Comparison of ENCODE assay signal across 19 mouse cellular contexts in genomic region chr9:67026890-67027289, GRCm38 (mm10). TPM values are rescaled to one million over a fixed set of nuclear protein-coding genes. Genes with fewer than 3 reads are reported as not detected.
DNase-seq lines count a peak whose midpoint lies in the region; ATAC-seq and TF ChIP-seq lines count a peak whose summit lies in the region.
"Had no signal": no experiment of that assay in that cellular context is flagged by ENCODE, and none has a peak within 500 bp of the region (broad histone marks: within the 10 kb centered on the region; RNA-seq: fewer than 3 reads in every experiment).

No protein-coding gene starts in this region.

- no peaks in the 10 kb centered on the region for H3K4me1 ChIP-seq in heart, postnatal 0 days (ENCODE audit: control insufficient read depth, insufficient read depth)
- H3K4me1 ChIP-seq in embryonic facial prominence, embryonic 15.5 days = peaks cover 28% of the 10 kb centered on the region; the same call in 1 of the 2 replicates
- peaks cover 26% of the 10 kb centered on the region for H3K4me1 ChIP-seq in liver, postnatal 0 days (ENCODE audit: insufficient read depth)
- H3K4me1 ChIP-seq in midbrain, postnatal 0 days (ENCODE audit: insufficient read depth, low read length) = no peaks in the 10 kb centered on the region
- H3K4me1 ChIP-seq: forebrain, embryonic 10.5 days; hindbrain, embryonic 13.5 days had no signal

- H3K36me3 ChIP-seq in heart, postnatal 0 days (replicated peaks; ENCODE audit: control insufficient read depth, insufficient read depth, low read length) = peaks cover 72% of the 10 kb centered on the region
- H3K36me3 ChIP-seq in embryonic facial prominence, embryonic 15.5 days = peaks cover 90% of the 10 kb centered on the region
- H3K36me3 ChIP-seq in liver, postnatal 0 days (replicated peaks; ENCODE audit: insufficient read depth, low read length) = peaks cover 78% of the 10 kb centered on the region
- H3K36me3 ChIP-seq in midbrain, postnatal 0 days (ENCODE audit: insufficient read depth, low read length) = peaks cover 62% of the 10 kb centered on the region

- H3K27ac ChIP-seq in heart, postnatal 0 days (ENCODE audit: low read depth) = 0 out of 2 replicates have a peak overlapping the region, but pooled peaks have one; percentile 2
- H3K27ac ChIP-seq in embryonic facial prominence, embryonic 15.5 days (replicated peaks) = peak overlapping the region; percentile 51; the same call in 1 of the 2 replicates
- peak overlapping the region; percentile 11; the same call in 1 of the 2 replicates for H3K27ac ChIP-seq in liver, postnatal 0 days (ENCODE audit: low read depth)
- no peak overlapping the region for H3K27ac ChIP-seq in midbrain, postnatal 0 days (ENCODE audit: low read depth, low read length)
- H3K27ac ChIP-seq: forebrain, embryonic 10.5 days; hindbrain, embryonic 13.5 days; hindbrain, postnatal 0 days had no signal

- H3K9me3 ChIP-seq in heart, postnatal 0 days (replicated peaks; ENCODE audit: control insufficient read depth, low read length) = no peaks in the 10 kb centered on the region
- no peaks in the 10 kb centered on the region for H3K9me3 ChIP-seq in embryonic facial prominence, embryonic 15.5 days (replicated peaks)
- no peaks in the 10 kb centered on the region for H3K9me3 ChIP-seq in liver, postnatal 0 days (ENCODE audit: low read length)
- no peaks in the 10 kb centered on the region for H3K9me3 ChIP-seq in midbrain, postnatal 0 days (ENCODE audit: low read length)
- H3K9me3 ChIP-seq: forebrain, embryonic 10.5 days; heart, embryonic 12.5 days; hindbrain, embryonic 13.5 days had no signal

- no peaks in the 10 kb centered on the region for H3K27me3 ChIP-seq in heart, postnatal 0 days (ENCODE audit: control insufficient read depth, insufficient read depth, low read length)
- no peaks in the 10 kb centered on the region for H3K27me3 ChIP-seq in embryonic facial prominence, embryonic 15.5 days
- no peaks in the 10 kb centered on the region for H3K27me3 ChIP-seq in liver, postnatal 0 days (ENCODE audit: insufficient read depth, low read length)
- no peaks in the 10 kb centered on the region for H3K27me3 ChIP-seq in midbrain, postnatal 0 days (ENCODE audit: insufficient read depth, low read length)
- H3K27me3 ChIP-seq: heart, embryonic 12.5 days; hindbrain, embryonic 13.5 days had no signal

- TF ChIP-seq CTCF in heart, postnatal 0 days (IDR thresholded peaks at IDR 0.05; ENCODE audit: low read depth) = no peak
- TF ChIP-seq CTCF in liver, postnatal 0 days (IDR thresholded peaks at IDR 0.05; ENCODE audit: low read depth) = no peak
- TF ChIP-seq CTCF in midbrain, postnatal 0 days (IDR thresholded peaks at IDR 0.05) = no peak

- H3K4me3 ChIP-seq in heart, postnatal 0 days (ENCODE audit: low read depth, low read length) = no peak overlapping the region
- H3K4me3 ChIP-seq in embryonic facial prominence, embryonic 15.5 days (replicated peaks) = no peak overlapping the region
- no peak overlapping the region for H3K4me3 ChIP-seq in liver, postnatal 0 days (ENCODE audit: low read depth, low read length)
- no peak overlapping the region for H3K4me3 ChIP-seq in midbrain, postnatal 0 days (ENCODE audit: low read depth, low read length)
- H3K4me3 ChIP-seq: erythroblast, embryonic 14.5 days; forebrain, embryonic 10.5 days; heart, embryonic 12.5 days; hindbrain, embryonic 13.5 days had no signal

- 0 out of 2 replicates have a peak, but pooled peaks have one; percentile 17 for TF ChIP-seq EP300 in heart, postnatal 0 days (IDR thresholded peaks at IDR 0.05; ENCODE audit: low read depth)
- TF ChIP-seq EP300 in liver, postnatal 0 days (IDR thresholded peaks at IDR 0.05; ENCODE audit: low read depth) = no peak

- DNase-seq in frontal cortex, postnatal 25 days (ENCODE audit: low spot score in 2 of 2) = no peak
- DNase-seq in heart, postnatal 0 days (ENCODE audit: low spot score) = no peak
- no peak for DNase-seq in heart, adult 18-20 months
- DNase-seq in liver, postnatal 0 days = no peak
- no peak for DNase-seq in right cerebral cortex, postnatal 36 days (ENCODE audit: low spot score in 2 of 2)
- DNase-seq in midbrain, postnatal 0 days (ENCODE audit: low spot score) = no peak
- DNase-seq: adrenal gland, postnatal 10 days; cerebellum, adult 11-12 months; cerebellum, adult 9-10 months; cerebellum, postnatal 25 days; gastrocnemius, postnatal 36 days had no signal

- no peak overlapping the region for H3K4me2 ChIP-seq in heart, postnatal 0 days (ENCODE audit: low read depth, low read length)
- no peak overlapping the region for H3K4me2 ChIP-seq in embryonic facial prominence, embryonic 15.5 days (replicated peaks)
- H3K4me2 ChIP-seq in liver, postnatal 0 days (ENCODE audit: low read depth, low read length) = no peak overlapping the region
- H3K4me2 ChIP-seq in midbrain, postnatal 0 days (ENCODE audit: low read depth, low read length, poor library complexity, severe bottlenecking) = no peak overlapping the region
- H3K4me2 ChIP-seq: heart, embryonic 12.5 days; hindbrain, embryonic 13.5 days had no signal

- peak; percentile 63; the same call in 1 of the 2 replicates for ATAC-seq in frontal cortex, adult (ENCODE audit: low TSS enrichment)
- ATAC-seq in heart, postnatal 0 days (ENCODE audit: insufficient read depth, low read depth) = no peak
- ATAC-seq in embryonic facial prominence, embryonic 15.5 days (ENCODE audit: insufficient number of reproducible peaks, low FRiP score, low TSS enrichment, low read depth) = no peak
- ATAC-seq in liver, postnatal 0 days = no peak
- ATAC-seq in midbrain, postnatal 0 days (ENCODE audit: low FRiP score) = no peak
- ATAC-seq: forebrain, embryonic 14.5 days; hindbrain, postnatal 0 days had no signal

- H3K9ac ChIP-seq in heart, postnatal 0 days (replicated peaks; ENCODE audit: low read depth, low read length) = no peak overlapping the region
- no peak overlapping the region for H3K9ac ChIP-seq in embryonic facial prominence, embryonic 15.5 days
- no peak overlapping the region for H3K9ac ChIP-seq in liver, postnatal 0 days (replicated peaks)
- no peak overlapping the region for H3K9ac ChIP-seq in midbrain, postnatal 0 days (replicated peaks; ENCODE audit: low read length, poor library complexity, severe bottlenecking)
- H3K9ac ChIP-seq: hindbrain, embryonic 13.5 days had no signal

- 68% methylated on average over 7 of the region's 7 CpGs for WGBS in heart, postnatal 0 days
- 78% methylated on average over 7 of the region's 7 CpGs for WGBS in embryonic facial prominence, embryonic 15.5 days
- 90% methylated on average over 7 of the region's 7 CpGs for WGBS in liver, postnatal 0 days (ENCODE audit: insufficient replicate concordance)
- 89% methylated on average over 7 of the region's 7 CpGs for WGBS in midbrain, postnatal 0 days

RNA-seq across cellular contexts. Expression of gene Tpm1, which starts 22.3 kb away (rescaled TPM):
- 3,473 and 3,533 TPM in 2 replicates for total RNA-seq in heart, postnatal 0 days (2014; rRNA removed; ENCODE audit: low replicate concordance)
- polyA plus RNA-seq in heart, postnatal 0 days (2015; fragmentation: Nextera tagmentation; extraction: Ambion mirVana) = 10,043 and 10,309 TPM in 2 replicates
- over 10,000 TPM in 1 of 2 experiments, 1,000 to 10,000 TPM in 1; 9,705 to 11,464 TPM for total RNA-seq in heart, adult 18-20 months (2021)
- 870 and 880 TPM in 2 replicates for polyA plus RNA-seq in embryonic facial prominence, embryonic 15.5 days (2015; fragmentation: Nextera tagmentation; extraction: Ambion mirVana)
- 85.7 and 147 TPM in 2 replicates for polyA plus RNA-seq in liver, postnatal 0 days (2015; fragmentation: Nextera tagmentation; extraction: Ambion mirVana)
- 124 and 147 TPM in 2 replicates for total RNA-seq in midbrain, postnatal 0 days (2014; rRNA removed)
- polyA plus RNA-seq in midbrain, postnatal 0 days (2015; fragmentation: Nextera tagmentation; extraction: Ambion mirVana) = 162 and 177 TPM in 2 replicates

RNA-seq across cellular contexts. Expression of gene Lactb, which starts 51.6 kb away (rescaled TPM):
- 6.4 and 14.5 TPM in 2 replicates for total RNA-seq in heart, postnatal 0 days (2014; rRNA removed; ENCODE audit: low replicate concordance)
- 12.2 and 13.8 TPM in 2 replicates for polyA plus RNA-seq in heart, postnatal 0 days (2015; fragmentation: Nextera tagmentation; extraction: Ambion mirVana)
- 10 to 100 TPM; 23.2 to 24.4 TPM for total RNA-seq in heart, adult 18-20 months (2021)
- polyA plus RNA-seq in embryonic facial prominence, embryonic 15.5 days (2015; fragmentation: Nextera tagmentation; extraction: Ambion mirVana) = 8.5 and 9.1 TPM in 2 replicates
- 13.3 and 15.2 TPM in 2 replicates for polyA plus RNA-seq in liver, postnatal 0 days (2015; fragmentation: Nextera tagmentation; extraction: Ambion mirVana)
- 18.6 and 18.8 TPM in 2 replicates for total RNA-seq in midbrain, postnatal 0 days (2014; rRNA removed)
- 9.6 and 12.9 TPM in 2 replicates for polyA plus RNA-seq in midbrain, postnatal 0 days (2015; fragmentation: Nextera tagmentation; extraction: Ambion mirVana)

Comparison
In these comparisons a context has a peak if more than half of its experiments do, and no peak if none do; other contexts are left out.
1. RNA of gene Tpm1, which starts 22.3 kb away (polyA plus RNA-seq): 10,043 to 10,309 TPM in heart, postnatal 0 days; 870 to 880 TPM in embryonic facial prominence, embryonic 15.5 days, 162 to 177 TPM in midbrain, postnatal 0 days and 85.7 to 147 TPM in liver, postnatal 0 days; every median in the first group is over 10 times any median in the second.